Mouse (Mus musculus) B cell, adult 2 months (primary cell): Measurements from ENCODE around the gene Sec16a.

Experiments used
- DNase-seq, 2 experiments: peaks; one replicate each; pipeline ENCODE4 v3.0.0; 2022

Sec16a gene

GRCm38 (mm10) chr2:26438373-26438772 lies 6.6 kb downstream of the Sec16a start:
- DNase-seq = no peak

- DNase-seq = no peak
Measured at GRCm38 (mm10) chr2:26437221-26437620, 7.8 kb downstream of the Sec16a start.

- DNase-seq = no peak
Measured at GRCm38 (mm10) chr2:26434791-26435572, 10.0 kb downstream of the Sec16a start.

GRCm38 (mm10) chr2:26429851-26430250 lies 15.2 kb downstream of the Sec16a start:
- no peak for DNase-seq

GRCm38 (mm10) chr2:26424541-26424940 lies 20.5 kb downstream of the Sec16a start:
- no peak for DNase-seq

- no peak for DNase-seq
Measured at GRCm38 (mm10) chr2:26423086-26423485, 21.9 kb downstream of the Sec16a start.

GRCm38 (mm10) chr2:26421969-26422368 lies 23.0 kb downstream of the Sec16a start:
- no peak for DNase-seq

- no peak for DNase-seq
Measured at GRCm38 (mm10) chr2:26418120-26418519, 26.9 kb downstream of the Sec16a start.

GRCm38 (mm10) chr2:26417066-26417465 lies 27.9 kb downstream of the Sec16a start:
- DNase-seq = no peak

GRCm38 (mm10) chr2:26410931-26411411 lies 34.0 kb downstream of the Sec16a start:
- DNase-seq = no peak

GRCm38 (mm10) chr2:26410091-26410490 lies 34.9 kb downstream of the Sec16a start:
- no peak for DNase-seq

GRCm38 (mm10) chr2:26409362-26409761 lies 35.7 kb downstream of the Sec16a start:
- no peak for DNase-seq

- DNase-seq = peak; percentile 99
Measured at GRCm38 (mm10) chr2:26408515-26409356, 36.3 kb downstream of the Sec16a start, which contains the start of gene Inpp5e. Inpp5e (minus strand) TSS chr2:26409203.

GRCm38 (mm10) chr2:26403306-26403705 lies 41.7 kb downstream of the Sec16a start:
- DNase-seq = no peak

- DNase-seq = no peak
Measured at GRCm38 (mm10) chr2:26402265-26402664, 42.8 kb downstream of the Sec16a start.

GRCm38 (mm10) chr2:26401023-26401422 lies 44.0 kb downstream of the Sec16a start:
- no peak for DNase-seq

- no peak for DNase-seq
Measured at GRCm38 (mm10) chr2:26400296-26400695, 44.7 kb downstream of the Sec16a start.

- DNase-seq = no peak
Measured at GRCm38 (mm10) chr2:26399647-26400046, 45.4 kb downstream of the Sec16a start.

GRCm38 (mm10) chr2:26398978-26399377 lies 46.0 kb downstream of the Sec16a start:
- DNase-seq = no peak

GRCm38 (mm10) chr2:26391617-26392016 lies 53.4 kb downstream of the Sec16a start:
- no peak for DNase-seq

- no peak for DNase-seq
Measured at GRCm38 (mm10) chr2:26390954-26391353, 54.1 kb downstream of the Sec16a start.

GRCm38 (mm10) chr2:26389154-26389690 lies 55.8 kb downstream of the Sec16a start, which contains the start of the genes Entr1 and Pmpca:
Entr1 (minus strand) TSS chr2:26389316.
Pmpca (plus strand) TSS chr2:26389339.
- peak; percentile 89 to 92 for DNase-seq

- no peak for DNase-seq
Measured at GRCm38 (mm10) chr2:26388682-26389153, 56.3 kb downstream of the Sec16a start.
